Mouse (Mus musculus) liver, embryonic 13.5 days (tissue): Measurements from ENCODE around the gene Map4k1. TPM values are rescaled to one million over a fixed set of nuclear protein-coding genes. Genes with fewer than 3 reads are reported as not detected.

ENCODE experiments used
- ATAC-seq: fragments of 200-750 bp; cut with Nextera tagmentation; 2 replicates; pipeline ENCODE4 v1.8.0; 2017; ENCODE audit warnings: low read depth, mild to moderate bottlenecking, moderate number of reproducible peaks, moderate library complexity
- DNase-seq: peaks from one replicate; pipeline ENCODE4 v3.0.0; 2022
- H3K27ac ChIP-seq: fragments of 300-500 bp; sonication (generic); 2 replicates; pipeline ENCODE4 v1.5.1; 2015; ENCODE audit warnings: moderate library complexity, mild to moderate bottlenecking, inconsistent platforms
- H3K27me3 ChIP-seq: fragments of 300-500 bp; sonication (generic); 2 replicates; pipeline ENCODE4 v1.6.1; 2015; ENCODE audit warnings: mild to moderate bottlenecking, inconsistent platforms
- H3K36me3 ChIP-seq: fragments of 300-500 bp; sonication (generic); 2 replicates; pipeline ENCODE4 v1.6.1; 2015; ENCODE audit warnings: mild to moderate bottlenecking, inconsistent platforms
- H3K4me1 ChIP-seq: fragments of 300-500 bp; sonication (generic); replicated peaks from 2 replicates; pipeline ENCODE4 v1.6.1; 2015; ENCODE audit warnings: inconsistent platforms
- H3K4me2 ChIP-seq: fragments of 300-500 bp; sonication (generic); 2 replicates; pipeline ENCODE4 v1.6.1; 2015; ENCODE audit warnings: inconsistent platforms, mild to moderate bottlenecking, moderate library complexity
- H3K4me3 ChIP-seq: fragments of 300-500 bp; sonication (generic); replicated peaks from 2 replicates; pipeline ENCODE4 v1.5.1; 2015; ENCODE audit warnings: mild to moderate bottlenecking, inconsistent platforms
- H3K9ac ChIP-seq: fragments of 300-500 bp; sonication (generic); 2 replicates; pipeline ENCODE4 v1.6.1; 2015; ENCODE audit warnings: mild to moderate bottlenecking, inconsistent platforms
- H3K9me3 ChIP-seq: fragments of 300-500 bp; sonication (generic); replicated peaks from 2 replicates; pipeline ENCODE4 v1.6.1; 2016; ENCODE audit warnings: inconsistent platforms
- WGBS: fragments of 180-500 bp; shearing (Covaris S2); methylation state at CpG from one replicate; pipeline ENCODE4 v1.1.7; 2015; ENCODE audit not compliant: insufficient replicate concordance; 5-methylcytosine and 5-hydroxymethylcytosine counted together
- polyA plus RNA-seq: library from polyadenylated mRNA; unstranded; fragments of >200 nt; fragmentation: Nextera tagmentation; extraction: Ambion mirVana; gene quantifications from 2 replicates; pipeline ENCODE4 v1.2.1, GENCODE M21; 2015

Gene Map4k1
- polyA plus RNA-seq, 1 experiment from 2014 or later = 29.1 TPM

DNA sequence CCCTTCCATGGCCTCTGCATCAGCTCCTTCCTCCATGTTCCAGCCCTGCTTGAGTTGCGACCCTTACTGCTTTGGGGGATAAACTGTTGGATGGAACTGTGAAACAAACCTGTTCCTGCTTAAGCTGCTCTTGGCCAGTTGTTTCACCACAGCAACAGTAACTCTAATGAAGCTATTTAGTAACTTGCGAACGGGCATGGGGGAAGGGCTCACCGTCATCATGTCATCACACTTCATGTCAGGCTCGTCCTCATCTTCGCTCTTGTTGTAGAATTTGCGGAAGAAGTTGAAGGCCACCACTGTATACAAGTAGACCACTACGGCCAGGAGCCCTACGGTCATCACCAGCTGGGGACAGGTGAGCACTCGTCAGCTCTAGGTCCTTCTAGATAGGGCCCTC lies 26.3 kb downstream of the Map4k1 start:
- H3K27me3 ChIP-seq = peaks cover 7% of the 10 kb centered on the region; the same call in 1 of the 2 replicates
- H3K4me3 ChIP-seq = no peak overlapping the region
- no peak overlapping the region for H3K27ac ChIP-seq
- no peaks in the 10 kb centered on the region for H3K9me3 ChIP-seq
- H3K4me2 ChIP-seq = no peak overlapping the region
- ATAC-seq = peak; percentile 10; the same call in 1 of the 2 replicates
- WGBS = 78% methylated on average over 10 of the region's 10 CpGs
- H3K36me3 ChIP-seq = no peaks in the 10 kb centered on the region
- H3K4me1 ChIP-seq = peaks cover 25% of the 10 kb centered on the region
- no peak overlapping the region for H3K9ac ChIP-seq
- no peak for DNase-seq

DNA sequence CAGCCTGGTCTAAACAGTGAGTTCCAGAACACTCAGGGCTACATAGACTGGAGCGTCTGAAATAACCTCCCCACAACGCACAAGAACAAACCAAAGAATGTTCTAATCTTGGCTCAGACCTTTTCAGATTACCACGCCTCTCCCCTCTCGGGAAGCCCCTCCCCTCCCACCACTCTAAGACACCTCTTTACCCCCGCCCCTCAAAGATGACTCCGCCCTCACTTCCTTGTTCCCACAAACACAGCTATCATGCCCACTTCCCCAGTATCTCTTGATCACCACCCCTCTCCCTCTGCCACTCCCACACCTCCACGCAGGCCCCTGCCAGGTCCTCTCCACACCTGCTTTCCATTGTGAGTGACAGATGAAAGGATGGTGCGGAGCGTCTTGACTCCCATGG lies 26.9 kb downstream of the Map4k1 start:
- H3K9ac ChIP-seq = no peak overlapping the region
- DNase-seq (no peak), ATAC-seq (peak; percentile 23; the same call in 1 of the 2 replicates)
- no peaks in the 10 kb centered on the region for H3K9me3 ChIP-seq
- H3K4me1 ChIP-seq = peaks cover 20% of the 10 kb centered on the region
- H3K27ac ChIP-seq = no peak overlapping the region
- no peak overlapping the region for H3K4me3 ChIP-seq
- WGBS = 41% methylated on average over 9 of the region's 9 CpGs
- H3K27me3 ChIP-seq = peaks cover 7% of the 10 kb centered on the region; the same call in 1 of the 2 replicates
- no peaks in the 10 kb centered on the region for H3K36me3 ChIP-seq
- H3K4me2 ChIP-seq = no peak overlapping the region

DNA sequence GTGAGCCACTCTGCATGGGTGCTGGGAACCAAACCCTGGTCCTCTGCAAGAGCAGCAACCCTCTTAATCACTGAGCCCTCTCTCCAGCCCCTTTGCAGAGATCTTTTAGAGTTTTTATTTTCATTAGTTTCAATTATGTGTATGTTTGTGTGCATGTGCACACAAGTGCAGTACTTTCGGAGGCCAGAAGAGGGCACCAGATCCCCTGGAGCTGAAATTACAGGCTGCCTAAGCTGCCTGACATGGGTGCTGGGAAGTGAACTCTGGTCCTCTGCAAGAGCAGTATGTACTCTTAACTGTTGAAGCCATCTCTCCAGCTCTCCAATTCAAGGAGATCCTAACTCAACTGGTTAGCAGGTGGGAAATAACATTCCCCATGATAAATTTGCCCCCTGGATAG lies 33.1 kb downstream of the Map4k1 start:
- peaks cover 36% of the 10 kb centered on the region for H3K27me3 ChIP-seq
- H3K9me3 ChIP-seq = peaks cover 6% of the 10 kb centered on the region; the same call in 1 of the 2 replicates
- 83% methylated on average over 1 of the region's 1 CpGs for WGBS
- peaks cover 14% of the 10 kb centered on the region for H3K4me1 ChIP-seq
- no peak overlapping the region for H3K4me2 ChIP-seq
- no peak overlapping the region for H3K4me3 ChIP-seq
- no peak for DNase-seq
- no peak for ATAC-seq
- H3K36me3 ChIP-seq = no peaks in the 10 kb centered on the region
- H3K27ac ChIP-seq = no peak overlapping the region
- H3K9ac ChIP-seq = no peak overlapping the region

DNA sequence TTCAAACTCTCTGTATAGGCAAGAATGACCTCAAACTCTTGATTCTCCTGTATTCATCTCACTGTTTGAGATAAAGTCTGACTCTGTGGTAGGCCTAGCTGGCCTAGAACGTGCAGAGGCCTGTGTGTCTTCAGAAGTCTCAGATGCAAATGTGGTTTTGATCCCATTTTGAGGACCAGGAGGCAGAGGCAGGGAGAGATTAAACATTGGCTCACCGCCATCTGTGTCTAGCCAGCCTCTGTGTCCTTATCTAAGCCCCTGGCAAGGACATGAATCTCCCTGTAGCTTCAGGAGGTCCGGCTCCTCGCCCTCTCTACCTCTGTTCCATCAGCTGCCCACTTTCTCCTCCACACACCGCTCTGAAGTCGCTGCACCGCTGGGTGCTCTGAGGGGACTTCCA lies 34.6 kb downstream of the Map4k1 start:
- H3K9ac ChIP-seq = no peak overlapping the region
- H3K4me3 ChIP-seq = no peak overlapping the region
- peaks cover 16% of the 10 kb centered on the region for H3K4me1 ChIP-seq
- H3K27me3 ChIP-seq = peaks cover 51% of the 10 kb centered on the region
- WGBS = 56% methylated on average over 7 of the region's 7 CpGs
- H3K4me2 ChIP-seq = no peak overlapping the region
- no peak for ATAC-seq
- H3K9me3 ChIP-seq = peaks cover 6% of the 10 kb centered on the region; the same call in 1 of the 2 replicates
- no peaks in the 10 kb centered on the region for H3K36me3 ChIP-seq
- no peak overlapping the region for H3K27ac ChIP-seq
- no peak for DNase-seq

DNA sequence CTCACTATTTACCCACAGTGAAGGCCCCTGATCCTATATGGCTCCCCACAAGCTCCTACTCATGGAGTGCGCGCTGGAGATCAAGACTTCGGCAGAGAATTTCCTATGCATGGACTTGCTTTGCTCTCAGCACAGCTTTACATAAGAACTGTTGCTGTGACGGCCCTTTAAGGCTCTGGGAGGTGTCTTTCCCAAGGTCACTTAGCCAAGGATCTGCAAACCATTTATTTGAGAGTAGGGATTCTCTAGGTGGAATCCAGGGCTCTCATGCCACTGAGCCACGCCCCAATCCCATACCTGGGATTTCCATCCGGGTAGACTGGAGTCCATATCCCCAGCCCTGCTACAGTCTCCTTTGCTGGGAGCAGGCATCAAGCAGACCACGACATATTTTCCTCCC lies 35.4 kb downstream of the Map4k1 start:
- no peak for DNase-seq
- no peak overlapping the region for H3K9ac ChIP-seq
- peaks cover 16% of the 10 kb centered on the region for H3K4me1 ChIP-seq
- H3K9me3 ChIP-seq = peaks cover 6% of the 10 kb centered on the region; the same call in 1 of the 2 replicates
- no peak overlapping the region for H3K4me2 ChIP-seq
- WGBS = 73% methylated on average over 7 of the region's 7 CpGs
- no peaks in the 10 kb centered on the region for H3K36me3 ChIP-seq
- H3K4me3 ChIP-seq = no peak overlapping the region
- no peak for ATAC-seq
- peaks cover 54% of the 10 kb centered on the region for H3K27me3 ChIP-seq
- no peak overlapping the region for H3K27ac ChIP-seq

DNA sequence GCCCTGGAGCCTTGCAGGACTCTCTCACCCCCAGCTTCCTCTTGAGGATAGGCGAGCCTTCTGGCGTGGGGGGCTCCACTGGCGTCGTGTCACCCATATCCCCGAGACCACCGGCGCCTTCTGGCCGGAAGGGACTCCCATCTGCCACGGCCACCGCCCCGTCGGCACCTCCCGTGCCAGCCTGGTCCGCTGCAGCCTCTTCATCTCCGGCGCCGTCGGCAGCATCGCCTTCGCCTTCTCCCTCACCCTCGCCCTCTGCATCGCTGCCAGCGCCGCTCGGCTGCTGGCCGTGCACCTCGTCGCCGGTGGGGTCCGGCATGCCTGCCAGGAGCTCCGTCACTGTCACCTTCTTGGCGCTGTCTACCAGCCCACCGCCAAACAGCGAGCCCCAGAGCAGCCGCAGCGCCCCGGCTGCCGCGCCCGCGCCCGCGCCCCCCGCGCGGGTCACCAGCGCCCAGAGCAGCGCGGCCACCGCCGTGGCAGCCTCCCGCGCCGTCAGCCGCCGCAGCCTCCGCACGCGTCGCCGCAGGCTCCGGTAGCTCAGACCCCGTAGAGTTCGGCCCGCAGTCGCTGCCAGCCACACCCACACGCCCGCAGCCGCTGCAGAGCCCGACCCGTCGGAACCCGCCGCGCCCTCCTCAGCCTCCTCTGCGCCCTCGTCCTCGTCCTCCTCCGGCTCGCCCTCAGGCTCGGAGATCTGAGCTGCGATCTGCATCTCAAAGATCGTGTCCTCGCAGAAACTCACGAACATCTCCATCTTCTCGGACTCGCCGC lies 37.8 kb downstream of the Map4k1 start:
- no peak overlapping the region for H3K27ac ChIP-seq
- no peak for ATAC-seq
- peak overlapping the region; percentile 55 for H3K4me3 ChIP-seq
- peaks cover 16% of the 10 kb centered on the region for H3K4me1 ChIP-seq
- WGBS = 4% methylated on average over 85 of the region's 88 CpGs
- no peak for DNase-seq
- no peaks in the 10 kb centered on the region for H3K36me3 ChIP-seq
- peak overlapping the region; percentile 70 for H3K4me2 ChIP-seq
- H3K9ac ChIP-seq = peak overlapping the region; percentile 41; the same call in 1 of the 2 replicates
- peaks cover 6% of the 10 kb centered on the region; the same call in 1 of the 2 replicates for H3K9me3 ChIP-seq
- H3K27me3 ChIP-seq = peaks cover 54% of the 10 kb centered on the region

DNA sequence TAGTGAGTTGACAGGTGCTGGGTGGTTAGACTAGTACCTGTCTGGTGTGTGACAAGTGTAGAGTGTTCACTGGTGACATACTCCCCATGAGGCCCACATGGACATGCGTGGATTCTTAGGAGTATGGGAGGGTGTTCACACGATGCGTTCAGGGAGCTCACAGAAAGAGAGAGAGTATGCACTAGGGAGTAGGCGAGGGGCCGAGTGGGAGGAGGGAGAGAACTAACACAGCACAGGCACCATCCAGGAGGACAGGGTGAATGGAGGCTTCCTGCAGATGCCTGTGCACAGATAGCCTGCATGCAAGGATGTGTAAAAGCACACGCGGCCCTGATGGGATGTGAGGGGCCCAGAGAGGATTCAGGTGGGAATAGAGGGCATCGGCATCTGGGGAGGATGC lies 40.6 kb downstream of the Map4k1 start:
- peaks cover 32% of the 10 kb centered on the region for H3K4me1 ChIP-seq
- no peak overlapping the region for H3K27ac ChIP-seq
- ATAC-seq = no peak
- H3K4me2 ChIP-seq = no peak overlapping the region
- DNase-seq = no peak
- no peaks in the 10 kb centered on the region for H3K9me3 ChIP-seq
- no peak overlapping the region for H3K9ac ChIP-seq
- 80% methylated on average over 8 of the region's 8 CpGs for WGBS
- no peaks in the 10 kb centered on the region for H3K36me3 ChIP-seq
- peaks cover 42% of the 10 kb centered on the region for H3K27me3 ChIP-seq
- H3K4me3 ChIP-seq = no peak overlapping the region

DNA sequence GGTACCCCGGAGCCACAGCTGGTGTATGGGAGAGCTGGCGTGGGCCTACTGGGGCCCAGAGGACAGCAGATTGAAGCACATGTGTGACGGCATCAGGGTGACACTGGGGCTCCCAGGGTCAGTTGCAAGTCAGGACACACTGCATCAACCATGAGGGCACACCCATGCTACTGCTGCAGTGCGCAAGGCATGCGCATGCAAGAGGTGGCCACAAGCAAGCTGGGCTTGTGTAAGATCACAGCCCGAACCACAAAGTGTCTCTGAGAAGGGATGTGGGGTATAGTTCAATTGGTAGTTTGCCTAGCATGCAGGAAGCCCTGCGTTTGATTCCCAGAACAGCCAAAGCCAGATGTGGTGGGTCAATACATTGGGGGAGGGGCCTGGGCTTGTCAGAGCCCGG lies 41.7 kb downstream of the Map4k1 start:
- ATAC-seq = no peak
- 75% methylated on average over 8 of the region's 8 CpGs for whole genome bisulfite sequencing
- peaks cover 32% of the 10 kb centered on the region for H3K27me3 ChIP-seq
- DNase-seq = no peak
- H3K4me1 ChIP-seq = peaks cover 34% of the 10 kb centered on the region
- H3K4me3 ChIP-seq = no peak overlapping the region
- H3K9me3 ChIP-seq = no peaks in the 10 kb centered on the region
- H3K36me3 ChIP-seq = no peaks in the 10 kb centered on the region
- no peak overlapping the region for H3K27ac ChIP-seq
- H3K9ac ChIP-seq = no peak overlapping the region
- no peak overlapping the region for H3K4me2 ChIP-seq

DNA sequence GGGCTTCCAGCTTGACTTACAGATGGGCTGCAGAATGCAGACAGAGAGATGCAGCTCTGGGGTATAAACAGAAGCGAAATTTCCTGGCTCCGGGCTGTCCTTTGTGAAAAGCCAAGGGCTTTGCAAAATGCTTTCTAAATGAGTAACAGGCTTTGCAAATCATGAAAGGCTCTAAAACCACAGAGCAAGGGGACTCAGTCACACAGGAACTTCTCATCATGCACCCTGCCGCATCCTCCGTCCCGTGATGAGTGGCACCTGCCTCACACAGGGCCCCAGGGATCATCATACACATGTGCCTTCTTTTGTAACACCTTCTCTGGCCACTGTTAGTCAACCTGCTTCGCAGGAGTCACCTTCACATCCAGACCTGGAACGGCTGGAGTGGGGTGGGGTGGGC lies 43.7 kb downstream of the Map4k1 start:
- Histone ChIP-seq H3K4me3 (no peak overlapping the region), H3K4me1 (peaks cover 44% of the 10 kb centered on the region), H3K27ac (no peak overlapping the region), H3K27me3 (peaks cover 12% of the 10 kb centered on the region), H3K36me3 (no peaks in the 10 kb centered on the region), H3K9ac (no peak overlapping the region), H3K4me2 (no peak overlapping the region), H3K9me3 (no peaks in the 10 kb centered on the region)
- no peak for ATAC-seq
- no peak for DNase-seq
- 63% methylated on average over 7 of the region's 7 CpGs for WGBS

DNA sequence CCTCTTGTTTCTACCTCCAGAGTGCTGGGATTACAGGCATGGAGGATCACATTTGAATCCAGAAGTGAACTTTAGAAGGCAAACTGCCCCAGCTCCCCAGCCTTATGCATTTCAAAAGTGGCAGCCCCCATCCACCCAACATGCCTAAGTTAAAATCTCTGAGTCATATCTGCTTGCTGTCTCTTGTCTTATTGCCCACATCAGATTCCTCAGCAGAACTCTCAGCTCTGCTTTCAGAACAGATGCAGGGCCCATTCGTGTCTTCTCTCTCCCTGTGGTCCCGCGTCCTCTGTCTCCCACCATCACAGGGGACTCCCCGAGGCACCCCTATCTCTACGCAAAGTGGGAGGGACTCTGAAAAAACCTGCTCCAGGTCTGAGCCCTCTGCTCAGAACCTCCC lies 44.3 kb downstream of the Map4k1 start:
- peaks cover 5% of the 10 kb centered on the region for H3K27me3 ChIP-seq
- WGBS = 73% methylated on average over 5 of the region's 5 CpGs
- ATAC-seq (no peak), DNase-seq (no peak)
- no peak overlapping the region for H3K4me2 ChIP-seq
- no peak overlapping the region for H3K27ac ChIP-seq
- no peak overlapping the region for H3K9ac ChIP-seq
- no peak overlapping the region for H3K4me3 ChIP-seq
- peaks cover 50% of the 10 kb centered on the region for H3K4me1 ChIP-seq
- H3K9me3 ChIP-seq = no peaks in the 10 kb centered on the region
- H3K36me3 ChIP-seq = no peaks in the 10 kb centered on the region

DNA sequence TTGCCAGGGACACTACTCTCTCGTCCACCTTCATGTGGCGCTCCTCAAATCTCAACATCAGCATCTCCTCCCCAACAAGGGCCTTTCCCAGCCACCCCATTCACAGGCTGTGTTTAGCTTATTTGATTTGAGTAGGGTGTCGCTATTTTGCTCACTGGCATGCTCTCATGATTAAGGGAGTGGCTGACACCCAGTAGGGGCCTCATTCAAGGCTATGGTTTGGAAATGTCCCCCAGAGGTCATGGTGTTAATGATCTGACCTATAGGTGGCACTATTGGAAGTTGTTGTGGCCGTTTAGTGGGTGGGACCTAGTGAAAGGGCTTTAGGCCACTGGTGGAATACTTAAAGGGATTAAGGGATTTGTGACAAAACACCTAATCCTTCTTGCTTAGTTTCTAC lies 45.0 kb downstream of the Map4k1 start:
- Histone ChIP-seq H3K4me3 (no peak overlapping the region), H3K4me2 (no peak overlapping the region), H3K36me3 (no peaks in the 10 kb centered on the region), H3K27ac (no peak overlapping the region), H3K9me3 (no peaks in the 10 kb centered on the region), H3K4me1 (peaks cover 56% of the 10 kb centered on the region), H3K27me3 (no peaks in the 10 kb centered on the region), H3K9ac (no peak overlapping the region)
- 82% methylated on average over 4 of the region's 4 CpGs for WGBS
- DNase-seq = no peak
- ATAC-seq = no peak

DNA sequence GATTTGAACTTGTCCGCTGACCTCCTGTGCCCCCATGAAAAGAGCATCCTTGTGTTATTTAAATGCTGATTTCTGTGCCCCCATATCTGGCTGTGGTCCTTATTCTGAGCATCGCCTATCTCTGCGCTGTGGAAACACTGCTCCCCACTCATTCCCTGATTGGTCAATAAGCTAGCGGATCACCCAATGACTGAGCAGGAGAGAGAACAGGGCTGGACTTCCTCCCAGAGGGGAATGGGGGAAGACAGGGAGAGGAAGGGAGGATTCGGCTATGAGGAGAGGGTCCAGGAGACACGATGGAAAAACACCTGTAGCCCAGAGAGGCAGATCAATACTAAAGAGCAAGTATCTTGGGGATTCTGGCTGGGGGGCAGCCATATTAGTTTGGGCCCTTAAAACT lies 46.9 kb downstream of the Map4k1 start:
- 81% methylated on average over 6 of the region's 6 CpGs for WGBS
- H3K4me1 ChIP-seq = peaks cover 56% of the 10 kb centered on the region

More for the DNA sequence above, 46.9 kb downstream of the Map4k1 start:
- no peaks in the 10 kb centered on the region for H3K27me3 ChIP-seq
- DNase-seq (no peak), ATAC-seq (no peak)
- H3K9ac ChIP-seq = no peak overlapping the region
- no peaks in the 10 kb centered on the region for H3K9me3 ChIP-seq
- H3K36me3 ChIP-seq = no peaks in the 10 kb centered on the region
- peak overlapping the region; percentile 26 for H3K27ac ChIP-seq
- H3K4me2 ChIP-seq = no peak overlapping the region
- no peak overlapping the region for H3K4me3 ChIP-seq
